Mouse (Mus musculus): ENCODE measurements at regions not wholly inside any gene's neighbourhood (a gene's known extent, or its start where the extent isn't known, plus 50 kb on each side); places are given as distances from the start of the nearest gene placed in this dataset.

DNA sequence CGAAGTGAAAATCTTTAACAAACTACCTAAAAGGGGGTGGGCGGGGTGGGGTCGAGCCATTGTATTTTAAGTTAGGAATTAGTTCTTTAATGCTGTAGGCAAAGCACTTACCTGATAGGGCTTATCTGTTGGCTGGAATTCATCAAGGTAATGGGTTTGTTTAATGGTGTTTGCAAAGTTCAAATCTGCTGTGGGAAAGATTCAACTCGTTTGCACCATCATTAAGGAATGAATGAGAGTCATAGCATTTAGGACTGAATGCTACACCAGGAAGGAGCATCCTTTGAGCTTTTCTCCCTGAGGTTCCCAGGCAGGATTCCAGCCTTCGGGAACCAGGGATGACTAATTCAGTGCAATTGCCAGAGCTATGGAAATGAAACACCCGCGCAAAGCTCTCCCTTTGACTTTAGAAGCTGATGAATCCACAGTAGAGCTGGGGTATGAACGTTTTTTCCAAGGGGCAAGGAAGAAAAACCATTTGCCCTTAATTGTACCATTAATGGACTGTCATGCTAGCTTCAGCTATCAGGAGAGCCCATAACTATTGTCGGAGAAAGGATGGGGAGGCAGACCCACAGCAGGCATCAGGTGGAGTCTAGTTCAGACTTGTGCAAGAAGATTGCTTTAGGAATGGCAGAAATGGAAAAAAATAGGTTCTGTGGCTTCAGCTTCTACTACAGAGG is 57.3 kb upstream of the Cpm start:
- Histone ChIP-seq H3K4me1 (replicated peaks; ENCODE audit: control insufficient read depth, insufficient read depth) (0 out of 2 replicates have a peak, but pooled peaks cover 5% of the 10 kb centered on the region), H3K4me3 (ENCODE audit: low read depth, low read length) (peak overlapping the region; percentile 35), H3K27me3 (ENCODE audit: control insufficient read depth, insufficient read depth, low read length) (no peaks in the 10 kb centered on the region), H3K36me3 (ENCODE audit: control insufficient read depth, insufficient read depth, low read length) (no peaks in the 10 kb centered on the region), H3K4me2 (replicated peaks; ENCODE audit: low read depth) (peak overlapping the region; percentile 64), H3K9me3 (ENCODE audit: control insufficient read depth, low read length) (no peaks in the 10 kb centered on the region), H3K27ac (replicated peaks) (no peak overlapping the region), H3K9ac (ENCODE audit: low read length) (no peak overlapping the region)
- DNase-seq (ENCODE audit: low spot score) (no peak), ATAC-seq (ENCODE audit: low FRiP score, low TSS enrichment) (no peak)
- WGBS: 9% methylated on average over 9 of the region's 9 CpGs
- TF ChIP-seq CTCF (IDR thresholded peaks at IDR 0.05; ENCODE audit: low read depth) (no peak), EP300 (optimal IDR thresholded peaks at IDR 0.05) (no peak)

DNA sequence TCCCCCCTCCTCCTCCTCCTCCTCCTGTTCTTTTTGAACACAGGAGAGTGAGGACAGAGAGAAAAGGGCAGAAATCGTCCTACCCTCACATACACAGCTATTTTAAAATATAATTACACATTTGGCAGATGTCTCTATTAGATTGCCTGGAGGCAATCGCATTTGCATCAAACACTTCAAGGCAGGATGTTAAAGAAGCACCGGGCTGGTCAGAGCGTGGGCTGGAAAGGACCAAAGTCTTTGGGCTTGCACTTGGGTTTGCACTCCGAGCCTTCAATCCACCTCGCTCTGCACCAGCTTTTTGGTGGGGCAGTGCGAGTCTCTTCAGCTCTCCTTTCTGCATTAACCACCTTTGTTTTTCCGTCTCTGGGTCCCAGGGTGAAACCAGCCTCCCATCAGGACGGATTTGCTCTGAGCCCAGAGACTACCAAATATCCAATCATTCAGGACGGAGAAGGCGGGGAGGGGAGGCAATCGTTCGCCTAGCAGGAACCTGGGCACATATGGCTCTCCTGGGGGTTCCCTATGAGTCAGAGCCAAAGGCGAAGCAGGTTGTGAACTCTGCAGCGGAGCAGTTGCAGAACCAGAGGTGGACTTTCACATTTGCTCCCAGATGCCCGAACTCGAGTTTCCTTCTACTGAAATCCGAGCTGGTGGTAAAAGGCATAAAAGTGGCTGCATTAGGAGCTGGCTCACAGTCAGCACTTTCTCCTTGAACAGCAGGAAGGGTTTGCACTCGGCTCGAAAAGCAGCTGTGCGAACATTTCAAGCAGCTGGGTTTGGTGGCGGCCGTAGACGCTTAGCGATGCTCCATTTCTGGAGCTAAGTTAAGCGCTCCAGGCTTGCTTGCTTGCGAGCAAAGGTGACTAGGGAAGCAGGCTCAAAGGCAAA is 58.1 kb upstream of the Cpm start:
- Histone ChIP-seq H3K4me2 (replicated peaks; ENCODE audit: low read depth) (peak overlapping the region; percentile 64), H3K27me3 (ENCODE audit: control insufficient read depth, insufficient read depth, low read length) (no peaks in the 10 kb centered on the region), H3K9me3 (ENCODE audit: control insufficient read depth, low read length) (no peaks in the 10 kb centered on the region), H3K27ac (replicated peaks) (peak overlapping the region; percentile 53; the same call in 1 of the 2 replicates), H3K4me3 (ENCODE audit: low read depth, low read length) (peak overlapping the region; percentile 35), H3K4me1 (replicated peaks; ENCODE audit: control insufficient read depth, insufficient read depth) (0 out of 2 replicates have a peak, but pooled peaks cover 5% of the 10 kb centered on the region), H3K36me3 (ENCODE audit: control insufficient read depth, insufficient read depth, low read length) (no peaks in the 10 kb centered on the region), H3K9ac (ENCODE audit: low read length) (0 out of 2 replicates have a peak overlapping the region, but pooled peaks have one; percentile 41)
- peak; percentile 58 for DNase-seq (ENCODE audit: low spot score)
- 2% methylated on average over 27 of the region's 27 CpGs for WGBS
- TF ChIP-seq EP300 (optimal IDR thresholded peaks at IDR 0.05): no peak
- no peak for TF ChIP-seq CTCF (IDR thresholded peaks at IDR 0.05; ENCODE audit: low read depth)
- peak; percentile 57; the same call in 1 of the 2 replicates for ATAC-seq (ENCODE audit: low FRiP score, low TSS enrichment)

DNA sequence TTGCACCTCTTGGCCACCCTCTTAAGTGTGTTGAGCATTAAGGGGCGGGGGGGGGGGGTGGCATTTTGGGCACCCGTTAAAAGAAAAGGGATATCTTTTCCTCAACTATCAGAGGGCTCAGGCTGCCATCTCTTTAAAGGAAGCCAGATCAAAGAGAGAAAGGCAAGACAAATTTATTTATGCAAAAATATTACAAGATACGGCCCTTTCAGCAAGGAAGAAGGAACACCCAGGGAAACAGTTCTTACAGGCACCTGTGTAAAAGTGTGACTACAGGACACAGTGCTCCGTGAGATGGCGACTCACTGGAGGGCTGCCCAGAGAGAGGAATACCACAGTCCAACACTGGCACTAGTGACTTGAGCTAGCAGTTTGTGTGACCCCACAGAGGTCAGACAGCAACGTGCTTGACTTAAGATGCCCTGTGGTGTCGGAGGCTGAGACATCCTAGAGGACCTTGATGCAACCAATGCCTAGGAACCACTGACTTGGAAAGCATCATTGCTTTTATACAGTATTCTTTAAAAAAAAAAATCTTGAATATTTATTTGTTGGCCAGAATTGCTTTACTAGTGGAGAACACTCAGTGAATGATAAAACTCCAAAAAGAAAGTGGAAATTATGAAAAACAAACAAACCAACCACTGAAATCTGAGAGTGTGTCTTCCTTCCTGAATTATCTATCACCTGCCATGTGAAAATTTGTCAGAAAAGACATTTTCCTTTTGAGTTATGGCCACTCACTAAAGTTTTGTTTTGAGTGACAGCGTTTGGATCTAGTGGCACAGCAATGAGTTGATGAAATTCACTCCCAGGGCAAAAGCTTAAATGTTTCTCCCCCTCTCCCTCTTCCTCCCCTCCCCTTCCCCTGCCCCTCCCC is 59.0 kb upstream of the Cpm start:
- no peak for TF ChIP-seq CTCF (IDR thresholded peaks at IDR 0.05; ENCODE audit: low read depth)
- no peak for TF ChIP-seq EP300 (optimal IDR thresholded peaks at IDR 0.05)
- Histone ChIP-seq H3K4me2 (replicated peaks; ENCODE audit: low read depth) (no peak overlapping the region), H3K36me3 (ENCODE audit: control insufficient read depth, insufficient read depth, low read length) (no peaks in the 10 kb centered on the region), H3K27me3 (ENCODE audit: control insufficient read depth, insufficient read depth, low read length) (no peaks in the 10 kb centered on the region), H3K9me3 (ENCODE audit: control insufficient read depth, low read length) (no peaks in the 10 kb centered on the region), H3K4me1 (replicated peaks; ENCODE audit: control insufficient read depth, insufficient read depth) (0 out of 2 replicates have a peak, but pooled peaks cover 5% of the 10 kb centered on the region), H3K9ac (ENCODE audit: low read length) (no peak overlapping the region), H3K27ac (replicated peaks) (no peak overlapping the region), H3K4me3 (ENCODE audit: low read depth, low read length) (no peak overlapping the region)
- DNase-seq (ENCODE audit: low spot score): no peak
- no peak for ATAC-seq (ENCODE audit: low FRiP score, low TSS enrichment)
- WGBS: 55% methylated on average over 8 of the region's 8 CpGs

DNA sequence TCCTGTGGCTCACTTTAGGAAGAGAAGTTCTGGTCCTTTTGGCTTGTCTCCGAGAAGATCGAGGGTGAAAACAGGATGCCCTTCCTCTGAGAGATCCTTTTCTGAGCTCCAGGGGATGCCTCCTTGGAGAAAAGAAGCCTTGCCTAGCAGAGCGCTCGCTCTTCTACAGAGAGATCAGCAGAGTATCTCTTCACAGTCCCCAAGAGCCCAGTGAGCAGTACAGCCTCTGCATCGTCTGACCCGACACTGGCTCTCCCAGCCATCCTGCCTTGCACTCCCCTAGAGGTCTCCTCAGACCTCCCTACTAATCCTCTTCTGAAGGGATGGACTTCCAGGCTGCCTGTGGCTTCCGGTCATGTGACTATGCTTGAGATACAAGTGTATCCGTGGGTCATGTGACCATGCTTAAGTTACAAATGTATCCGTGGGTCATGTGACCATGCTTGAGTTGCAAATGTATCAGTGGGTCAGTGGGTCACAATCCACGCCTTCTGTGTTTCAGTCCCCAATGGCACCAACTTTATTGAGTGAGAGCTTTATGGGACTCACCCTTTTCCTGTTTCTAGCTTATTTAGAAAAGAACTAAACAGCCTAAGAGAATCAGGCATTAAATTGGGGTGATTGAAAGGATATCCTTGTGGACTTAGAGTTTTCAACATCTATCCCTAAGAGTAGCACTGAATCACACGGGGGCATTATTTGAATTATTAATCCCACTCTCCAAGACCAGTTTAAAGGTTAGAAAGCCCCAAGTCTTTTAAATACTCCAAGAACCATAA is 59.8 kb upstream of the Cpm start:
- Histone ChIP-seq H3K9me3 (ENCODE audit: control insufficient read depth, low read length) (no peaks in the 10 kb centered on the region), H3K27ac (replicated peaks) (no peak overlapping the region), H3K27me3 (ENCODE audit: control insufficient read depth, insufficient read depth, low read length) (no peaks in the 10 kb centered on the region), H3K36me3 (ENCODE audit: control insufficient read depth, insufficient read depth, low read length) (no peaks in the 10 kb centered on the region), H3K4me1 (replicated peaks; ENCODE audit: control insufficient read depth, insufficient read depth) (0 out of 2 replicates have a peak, but pooled peaks cover 5% of the 10 kb centered on the region), H3K4me3 (ENCODE audit: low read depth, low read length) (no peak overlapping the region), H3K9ac (ENCODE audit: low read length) (no peak overlapping the region), H3K4me2 (replicated peaks; ENCODE audit: low read depth) (no peak overlapping the region)
- WGBS: 79% methylated on average over 11 of the region's 11 CpGs
- DNase-seq (ENCODE audit: low spot score) (no peak), ATAC-seq (ENCODE audit: low FRiP score, low TSS enrichment) (no peak)
- TF ChIP-seq EP300 (optimal IDR thresholded peaks at IDR 0.05) (no peak), CTCF (IDR thresholded peaks at IDR 0.05; ENCODE audit: low read depth) (no peak)
